Mouse (Mus musculus): ENCODE data around the gene Parp4.

Gene Parp4

GRCm38 (mm10) chr14:56575416-56575815 lies at the start of gene Parp4, which contains the start of gene Cenpj:
Gene Parp4 (plus strand): TSS chr14:56575619.
Gene Cenpj (minus strand): TSS chr14:56575425.
- DNase-seq (ENCODE audit: low spot score in 2 of 2): peak; percentile 88 to 91

GRCm38 (mm10) chr14:56530788-56531187 lies 44.6 kb upstream of the Parp4 start:
- no peak for DNase-seq (ENCODE audit: low spot score in 2 of 2)

- DNase-seq (ENCODE audit: low spot score in 2 of 2): no peak
Measured at GRCm38 (mm10) chr14:56544946-56545345, 30.5 kb upstream of the Parp4 start.

GRCm38 (mm10) chr14:56545491-56545890 lies 29.9 kb upstream of the Parp4 start:
- DNase-seq (ENCODE audit: low spot score in 2 of 2): no peak

GRCm38 (mm10) chr14:56550960-56551359 lies 24.5 kb upstream of the Parp4 start:
- no peak for DNase-seq (ENCODE audit: low spot score in 2 of 2)

GRCm38 (mm10) chr14:56552924-56553323 lies 22.5 kb upstream of the Parp4 start:
- DNase-seq (ENCODE audit: low spot score in 2 of 2): no peak

GRCm38 (mm10) chr14:56553331-56553730 lies 22.1 kb upstream of the Parp4 start:
- DNase-seq (ENCODE audit: low spot score in 2 of 2): no peak

- DNase-seq (ENCODE audit: low spot score in 2 of 2): no peak
Measured at GRCm38 (mm10) chr14:56554716-56555115, 20.7 kb upstream of the Parp4 start.

GRCm38 (mm10) chr14:56559134-56559533 lies 16.3 kb upstream of the Parp4 start:
- DNase-seq (ENCODE audit: low spot score in 2 of 2): no peak

- no peak for DNase-seq (ENCODE audit: low spot score in 2 of 2)
Measured at GRCm38 (mm10) chr14:56567476-56567875, 7.9 kb upstream of the Parp4 start.

- DNase-seq (ENCODE audit: low spot score in 2 of 2): no peak
Measured at GRCm38 (mm10) chr14:56569041-56569440, 6.4 kb upstream of the Parp4 start.

GRCm38 (mm10) chr14:56571310-56572093 lies 3.9 kb upstream of the Parp4 start:
- peak; percentile 96 to 97 for DNase-seq (ENCODE audit: low spot score in 2 of 2)

- DNase-seq (ENCODE audit: low spot score in 2 of 2): no peak
Measured at GRCm38 (mm10) chr14:56572546-56572945, 2.9 kb upstream of the Parp4 start.

GRCm38 (mm10) chr14:56575969-56576901 lies 816 bp downstream of the Parp4 start:
- DNase-seq (ENCODE audit: low spot score in 2 of 2): no peak

- DNase-seq (ENCODE audit: low spot score in 2 of 2): no peak
Measured at GRCm38 (mm10) chr14:56579011-56579410, 3.6 kb downstream of the Parp4 start.

- DNase-seq (ENCODE audit: low spot score in 2 of 2): no peak
Measured at GRCm38 (mm10) chr14:56581117-56581516, 5.7 kb downstream of the Parp4 start.

- no peak for DNase-seq (ENCODE audit: low spot score in 2 of 2)
Measured at GRCm38 (mm10) chr14:56582294-56582693, 6.9 kb downstream of the Parp4 start.

GRCm38 (mm10) chr14:56592191-56592590 lies 16.8 kb downstream of the Parp4 start:
- no peak for DNase-seq (ENCODE audit: low spot score in 2 of 2)

GRCm38 (mm10) chr14:56594811-56595210 lies 19.4 kb downstream of the Parp4 start:
- no peak for DNase-seq (ENCODE audit: low spot score in 2 of 2)

GRCm38 (mm10) chr14:56598759-56599158 lies 23.3 kb downstream of the Parp4 start:
- DNase-seq (ENCODE audit: low spot score in 2 of 2): peak; percentile 61 to 88

- no peak for DNase-seq (ENCODE audit: low spot score in 2 of 2)
Measured at GRCm38 (mm10) chr14:56602069-56602468, 26.6 kb downstream of the Parp4 start.

- no peak for DNase-seq (ENCODE audit: low spot score in 2 of 2)
Measured at GRCm38 (mm10) chr14:56604438-56604837, 29.0 kb downstream of the Parp4 start.

- DNase-seq (ENCODE audit: low spot score in 2 of 2): no peak
Measured at GRCm38 (mm10) chr14:56605136-56605535, 29.7 kb downstream of the Parp4 start.

Measured in spleen, postnatal 4 days (tissue).